Mouse (Mus musculus): ENCODE results near the gene Pigb. TPM values are rescaled to one million over a fixed set of nuclear protein-coding genes. Genes with fewer than 3 reads are reported as not detected.

The Pigb gene
- total RNA-seq, 2 experiments from 2014 or later, result 2.6 to 2.8 TPM

DNA sequence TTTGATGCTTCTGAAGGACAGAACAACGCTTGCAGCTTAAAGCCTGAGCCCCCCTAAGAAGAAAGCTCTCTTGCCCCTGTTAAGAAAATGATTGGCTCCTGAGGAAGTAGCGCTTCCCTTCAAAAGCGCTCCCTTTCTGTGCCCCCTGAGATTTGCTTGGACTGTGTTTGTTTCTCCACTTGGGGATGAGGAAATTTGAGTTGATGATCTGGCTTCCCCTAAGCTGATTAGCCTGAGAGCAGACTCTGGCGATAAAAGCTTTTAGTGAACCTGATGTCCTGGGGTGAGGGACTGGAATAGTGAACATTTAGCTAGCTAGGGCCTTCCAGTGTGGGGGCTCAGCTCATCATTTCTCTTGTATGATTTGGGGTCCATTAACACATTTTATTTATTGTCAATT, 8.7 kb upstream of the Pigb start:
- DNase-seq, result no peak
- intact Hi-C loops (cut with DNase I), result no loop called here

DNA sequence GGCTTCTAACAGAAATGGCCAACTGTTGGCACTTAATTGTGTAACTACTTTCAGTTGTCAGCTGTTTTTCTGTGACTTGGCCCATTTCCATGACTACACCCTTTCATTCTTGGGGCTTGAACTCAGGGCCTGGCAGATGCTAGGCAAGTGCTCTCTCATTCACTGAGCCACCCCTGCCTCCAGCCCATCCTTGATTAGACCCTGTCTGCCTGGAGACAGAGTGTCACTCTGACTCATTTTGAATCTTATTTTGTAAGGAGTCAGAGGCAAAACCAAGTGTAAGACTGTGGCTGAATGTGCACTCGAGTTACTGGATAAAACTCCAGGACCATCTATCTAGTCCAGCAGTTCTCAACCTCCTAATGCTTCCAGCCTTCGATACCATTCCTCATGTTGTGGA, 7.7 kb upstream of the Pigb start:
- DNase-seq, result no peak
- intact Hi-C loops (cut with DNase I), result no loop called here

DNA sequence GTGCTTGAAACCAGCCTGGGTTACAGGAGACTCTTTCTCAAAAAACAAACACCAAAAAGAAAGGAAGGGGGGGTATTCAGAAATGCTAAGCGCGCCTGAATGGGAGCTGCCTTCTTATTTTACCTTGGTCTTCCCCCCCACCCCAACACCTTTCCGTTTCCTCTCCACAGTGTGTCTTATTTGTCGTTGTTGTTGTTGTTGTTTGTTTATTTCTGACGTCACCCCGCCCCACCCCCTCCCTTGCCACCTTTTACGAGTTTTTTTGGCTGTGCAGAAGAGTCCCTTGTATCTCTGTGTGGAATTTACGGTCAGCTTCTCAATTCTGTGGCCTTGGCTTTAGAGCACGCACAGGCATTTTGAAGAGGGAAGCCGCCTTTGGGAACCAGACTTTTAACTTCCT, 5.5 kb upstream of the Pigb start:
- intact Hi-C loops (cut with DNase I), result no loop called here
- DNase-seq, result no peak

DNA sequence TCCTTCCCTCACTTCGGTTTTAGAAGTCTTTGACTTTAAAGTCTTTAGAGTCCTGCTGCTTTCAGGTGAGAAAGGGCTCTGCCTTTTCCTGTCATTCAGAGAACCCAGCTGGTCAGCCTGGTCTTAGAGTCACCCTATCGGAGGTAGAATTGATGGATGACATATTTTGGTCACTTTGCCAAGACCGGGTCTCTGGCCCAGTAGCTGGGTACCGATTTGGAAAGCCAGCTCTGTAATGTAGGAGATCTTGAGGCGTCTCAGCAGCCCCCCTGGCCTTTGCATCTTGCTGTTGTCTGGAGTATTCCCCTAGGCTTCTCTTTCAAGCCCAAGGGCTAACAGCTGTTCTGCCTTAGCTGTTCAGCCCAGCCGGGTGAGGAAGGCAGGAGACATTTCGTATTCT, 5.0 kb upstream of the Pigb start:
- intact Hi-C loops (cut with DNase I), result no loop called here
- no peak for DNase-seq

DNA sequence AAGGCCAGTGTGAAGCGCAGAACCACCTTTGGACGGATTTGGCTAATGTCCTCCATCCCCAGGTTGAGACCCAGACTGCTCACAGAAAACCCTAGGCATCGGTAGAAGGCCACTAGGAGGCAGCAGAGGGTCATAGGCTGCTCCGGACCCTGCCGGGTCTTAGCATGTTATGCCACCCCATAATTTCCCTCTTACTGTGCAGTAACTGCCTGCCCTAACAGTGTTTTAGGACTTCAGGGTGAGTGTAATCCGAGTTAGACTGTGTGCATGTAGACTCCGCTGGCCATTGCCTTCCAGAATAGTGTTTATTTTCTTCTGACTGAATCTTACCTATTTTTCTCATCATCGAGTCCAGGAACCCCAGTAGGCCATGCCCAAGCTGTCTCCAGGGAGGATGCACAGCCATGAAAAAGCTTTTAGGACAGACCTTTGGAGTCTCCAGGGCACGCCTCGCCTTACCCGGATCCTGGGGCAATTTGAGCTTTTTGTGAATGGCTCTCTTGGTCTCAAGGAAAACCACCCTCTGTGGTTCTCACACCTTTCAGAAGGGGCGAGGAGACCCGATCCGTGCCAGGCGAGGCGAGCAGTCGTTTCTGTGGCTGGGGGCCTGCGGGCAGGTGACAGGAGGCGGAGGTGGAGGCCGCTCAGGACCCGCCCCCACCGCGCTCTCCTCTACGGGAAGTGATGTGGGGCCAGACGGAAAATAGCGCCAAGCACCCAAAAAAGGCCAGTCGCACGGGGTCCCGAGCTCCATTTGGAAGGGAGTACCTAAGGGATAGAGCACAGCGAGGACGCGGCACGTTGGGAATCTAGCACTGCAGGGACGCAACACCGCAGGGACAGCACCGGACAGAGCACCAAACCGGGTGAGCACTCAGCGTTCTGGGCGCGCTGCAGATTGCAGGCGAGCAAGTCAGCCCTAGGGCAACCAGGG, 4.2 kb upstream of the Pigb start, which contains the start of gene Rab27a:
Rab27a (plus strand) TSS at position 709 of the 934 bp plus-strand sequence.
- intact Hi-C loops (cut with DNase I), result loop anchor here (1.0 kb wide), 1 partner anchor 47 kb away; no protein-coding TSS in a partner anchor

DNA sequence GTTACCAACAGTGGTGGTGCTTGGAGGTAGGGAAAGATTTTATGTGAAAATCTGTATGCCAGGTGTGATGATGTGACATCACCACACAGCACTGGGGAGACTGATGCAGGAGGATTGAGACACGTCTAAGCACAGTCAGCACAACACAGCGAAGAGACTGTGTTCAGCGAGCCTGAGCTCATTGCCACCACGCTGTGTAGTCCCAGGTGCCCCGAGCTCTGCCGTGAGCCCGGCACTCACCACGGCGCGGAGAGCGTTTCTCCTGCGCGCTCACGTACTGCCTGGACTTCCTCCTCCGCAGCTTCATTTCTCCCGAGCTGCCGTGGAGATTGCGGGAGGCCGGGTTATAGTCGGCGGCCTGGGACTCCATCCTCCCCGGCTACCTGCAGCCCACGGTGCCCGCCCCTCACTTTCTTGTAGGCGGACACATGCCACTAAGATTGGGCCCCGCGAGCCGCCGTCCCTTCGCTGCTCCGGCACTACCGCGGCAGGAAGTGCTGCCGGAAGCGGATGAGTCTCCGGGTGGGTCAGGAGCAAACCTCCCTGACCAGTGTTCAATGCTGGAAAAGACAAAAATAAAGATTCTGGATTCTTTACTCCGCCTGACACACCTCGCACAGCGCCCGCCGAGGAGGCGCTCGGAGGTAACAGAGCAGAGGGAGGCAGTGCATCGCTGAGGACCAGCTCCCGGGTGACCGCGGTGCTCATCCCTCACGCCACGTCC, 794 bp downstream of the Pigb start:
- intact Hi-C loops (cut with DNase I), result no loop called here

More for the DNA sequence above, 4.2 kb upstream of the Pigb start, which contains the start of gene Rab27a:
- DNase-seq, result peak; percentile 84 to 92

DNA sequence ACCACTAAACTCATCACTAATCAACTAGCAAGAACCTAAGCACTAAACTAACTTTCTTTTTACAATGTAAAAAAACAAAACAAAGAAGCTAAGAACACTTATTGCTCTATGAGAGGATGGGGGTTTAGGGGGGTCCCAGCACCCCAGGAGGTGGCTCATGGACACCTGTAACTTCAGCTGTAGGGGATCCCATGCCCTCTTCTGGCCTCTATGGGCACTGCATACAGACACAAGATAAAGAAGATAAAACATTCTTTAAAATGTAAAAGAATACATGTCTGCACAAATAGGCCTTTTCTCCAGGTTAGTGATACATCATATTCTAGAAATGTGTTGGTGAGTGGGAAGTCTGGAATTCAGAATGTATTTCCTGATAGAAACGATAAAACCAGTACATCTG, 6.8 kb downstream of the Pigb start:
- DNase-seq, result no peak
- intact Hi-C loops (cut with DNase I), result no loop called here

More for the DNA sequence above, 794 bp downstream of the Pigb start:
- DNase-seq, result peak; percentile 92 to 93

DNA sequence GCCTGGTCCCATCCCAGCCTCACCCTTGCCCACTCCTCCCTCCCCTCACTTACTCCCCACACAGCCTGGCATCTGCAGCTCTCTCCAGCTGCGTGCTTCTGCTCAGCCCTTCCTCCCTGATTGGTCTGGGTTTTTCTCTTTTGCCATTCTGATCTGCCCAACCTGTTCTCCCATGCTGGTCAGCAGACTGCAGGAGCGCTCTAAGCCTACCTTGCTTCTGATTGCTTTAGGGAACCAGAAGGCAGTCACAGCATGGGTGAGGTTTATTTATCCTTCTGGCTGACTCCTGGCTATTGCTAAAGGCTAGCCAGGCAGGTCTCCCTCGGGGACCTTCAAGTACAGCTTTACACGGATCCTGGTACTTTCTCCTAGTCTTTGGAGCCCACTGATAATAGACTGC, 8.8 kb downstream of the Pigb start:
- intact Hi-C loops (cut with DNase I), result no loop called here
- no peak for DNase-seq

DNA sequence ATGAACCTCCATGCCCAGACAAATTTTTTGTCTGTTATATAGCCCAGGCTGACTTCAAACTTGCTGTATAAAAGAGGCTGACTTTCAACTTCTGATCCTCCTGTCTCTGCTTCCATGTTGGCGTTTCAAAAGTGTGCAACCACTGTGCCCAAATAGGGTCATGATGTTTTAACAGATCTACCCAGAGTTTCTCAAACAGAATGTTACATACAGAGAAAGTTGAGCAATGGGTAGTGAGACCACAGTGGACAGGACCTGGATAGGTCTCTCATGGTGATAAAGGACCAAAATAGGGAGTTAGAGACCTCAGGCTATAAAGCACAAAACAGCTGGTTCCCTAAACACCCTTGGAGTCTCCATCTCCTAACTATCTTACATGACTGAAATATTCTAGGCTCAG, 9.7 kb downstream of the Pigb start:
- intact Hi-C loops (cut with DNase I), result no loop called here
- DNase-seq, result no peak

DNA sequence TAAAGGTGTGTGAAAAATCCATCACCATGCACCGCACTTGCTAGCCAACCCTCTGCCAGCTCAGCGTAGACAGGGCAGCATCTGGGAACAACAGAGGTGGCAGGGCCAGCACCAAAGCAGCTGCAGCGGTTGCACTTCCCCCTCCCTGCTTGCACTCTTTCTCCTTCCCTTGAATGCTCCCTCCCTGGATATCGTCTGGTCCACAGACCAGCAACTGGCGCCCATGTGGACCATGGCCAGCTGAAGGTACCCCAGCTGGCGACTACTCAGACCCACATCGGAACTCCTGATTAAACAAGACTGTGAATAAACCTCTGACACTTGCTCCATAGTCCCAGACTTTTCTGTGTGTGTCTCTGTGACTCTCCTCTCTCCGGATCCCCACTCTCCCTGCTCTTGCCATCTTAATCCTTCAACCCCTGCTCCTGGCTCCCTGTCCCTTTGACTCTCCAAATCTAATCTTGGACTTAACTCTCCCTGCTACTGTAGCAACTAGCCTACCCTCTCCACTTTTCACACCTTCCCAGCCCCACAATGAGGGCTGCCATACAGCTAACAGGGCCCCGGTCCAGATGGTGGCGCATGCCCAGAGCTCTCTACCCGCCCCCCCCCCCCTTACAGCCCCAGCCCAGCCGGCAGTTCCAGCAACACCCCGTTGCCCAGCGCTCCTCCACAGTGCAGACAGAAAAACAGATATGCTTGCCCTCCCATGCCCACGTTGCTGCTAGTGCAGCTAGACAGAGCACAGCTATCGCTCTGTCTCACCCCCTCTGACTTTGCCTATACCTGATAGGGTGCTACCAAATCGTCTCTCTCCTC, 14.2 kb downstream of the Pigb start:
- peak; percentile 9 to 26 for DNase-seq
- intact Hi-C loops (cut with DNase I), result no loop called here

DNA sequence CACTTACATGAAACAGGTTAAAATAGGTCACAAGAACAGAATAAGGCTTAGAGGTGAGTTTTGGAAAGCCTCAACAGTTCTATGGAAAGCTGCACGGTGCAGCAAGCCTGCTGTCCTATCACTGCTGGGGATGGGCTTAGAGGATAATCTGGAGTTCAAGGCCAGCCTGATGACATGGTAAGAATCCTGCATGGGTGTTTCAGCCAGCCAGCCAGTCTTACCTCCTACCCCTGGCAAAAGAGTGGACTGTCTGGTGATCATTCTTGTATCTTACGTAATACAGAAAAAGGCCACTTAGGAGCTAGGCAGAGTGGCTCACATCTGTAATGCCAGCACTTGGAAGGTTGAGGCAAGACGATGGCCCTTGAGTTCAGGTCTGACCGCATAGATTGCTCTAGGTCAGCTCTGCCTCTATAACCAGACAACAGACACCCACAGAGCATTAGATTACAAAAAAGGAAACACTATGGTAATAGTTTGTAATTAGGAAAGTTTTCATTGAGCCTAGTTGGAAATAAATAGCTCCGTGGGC, 19.5 kb downstream of the Pigb start:
- DNase-seq, result no peak
- intact Hi-C loops (cut with DNase I), result no loop called here

DNA sequence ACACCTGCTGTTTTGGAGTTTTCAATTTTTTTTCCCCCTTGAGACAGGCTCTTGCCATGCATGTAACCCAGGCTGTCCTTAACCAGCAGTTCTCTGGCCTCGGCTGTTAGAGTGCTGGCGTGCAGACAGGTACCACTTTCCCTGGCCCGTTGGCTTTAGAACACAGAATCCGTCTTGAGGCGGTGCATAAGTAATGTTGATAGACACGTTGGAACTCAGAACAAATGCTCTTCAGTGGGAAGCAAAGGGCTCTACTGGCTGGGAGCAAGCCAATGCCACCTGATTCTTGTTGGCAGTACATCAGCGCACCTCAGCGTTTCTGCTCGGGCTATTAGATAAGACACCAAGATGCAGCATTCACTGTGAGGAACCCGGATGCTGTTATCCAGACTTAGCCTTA, 20.3 kb downstream of the Pigb start:
- DNase-seq, result no peak
- intact Hi-C loops (cut with DNase I), result no loop called here

DNA sequence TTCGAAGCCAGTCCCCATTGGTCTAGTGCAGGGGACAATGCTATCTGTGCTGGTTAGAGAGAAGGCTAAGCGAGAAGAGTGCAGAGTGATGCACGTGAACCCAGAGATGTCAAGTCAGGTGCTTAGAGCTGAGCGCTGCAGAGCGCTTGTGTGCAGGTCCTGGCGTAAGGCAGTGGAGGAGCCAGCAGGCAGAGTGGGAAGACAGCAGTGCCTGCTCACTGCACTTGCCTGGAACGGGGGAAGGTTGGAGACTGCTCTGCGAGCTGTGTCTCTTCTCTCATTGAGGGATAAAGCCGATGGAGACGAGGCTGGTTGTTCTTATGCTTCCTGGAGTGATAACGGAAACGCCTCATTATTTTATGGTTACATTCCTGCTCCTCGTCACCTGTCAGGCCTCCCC, 25.5 kb downstream of the Pigb start:
- no peak for DNase-seq
- intact Hi-C loops (cut with DNase I), result no loop called here

DNA sequence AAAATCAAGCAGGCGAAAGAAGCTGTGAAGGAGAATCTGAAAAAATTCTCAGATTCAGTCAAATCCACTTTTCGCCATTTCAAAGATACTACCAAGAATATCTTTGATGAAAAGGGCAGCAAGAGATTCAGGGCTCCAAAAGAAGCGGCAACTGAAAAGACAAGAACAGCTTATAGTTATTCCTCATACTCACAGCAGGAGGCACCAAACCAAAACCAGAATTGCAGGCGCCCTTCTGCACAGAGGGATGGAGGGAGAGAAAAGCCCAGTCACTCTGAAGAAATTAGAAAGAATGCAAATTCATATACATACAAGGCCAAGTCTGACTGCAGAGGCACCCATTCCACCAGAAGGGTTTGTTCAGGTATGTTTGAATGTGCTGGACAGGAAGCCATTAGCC, 27.5 kb downstream of the Pigb start:
- intact Hi-C loops (cut with DNase I), result no loop called here
- DNase-seq, result no peak

DNA sequence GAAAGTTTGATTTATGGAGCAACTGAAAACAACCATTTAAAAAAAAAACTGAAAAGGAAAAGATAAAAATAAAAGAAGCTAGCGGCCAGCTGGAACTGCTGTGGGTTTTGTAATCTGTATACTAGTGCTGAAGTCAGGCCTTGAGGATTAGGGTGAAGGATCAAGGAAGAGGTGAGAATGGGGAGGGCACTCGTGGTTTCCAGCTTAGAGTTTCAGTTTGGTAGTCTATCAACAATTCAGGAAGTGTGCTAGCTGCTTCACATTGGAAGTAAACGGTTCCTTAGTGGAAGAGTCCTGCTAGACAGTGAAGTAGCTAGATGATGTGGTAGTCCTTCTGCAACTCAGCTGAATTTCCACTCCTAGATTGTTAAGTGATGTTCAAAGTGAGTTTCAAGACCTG, 31.8 kb downstream of the Pigb start:
- DNase-seq, result no peak
- intact Hi-C loops (cut with DNase I), result no loop called here

DNA sequence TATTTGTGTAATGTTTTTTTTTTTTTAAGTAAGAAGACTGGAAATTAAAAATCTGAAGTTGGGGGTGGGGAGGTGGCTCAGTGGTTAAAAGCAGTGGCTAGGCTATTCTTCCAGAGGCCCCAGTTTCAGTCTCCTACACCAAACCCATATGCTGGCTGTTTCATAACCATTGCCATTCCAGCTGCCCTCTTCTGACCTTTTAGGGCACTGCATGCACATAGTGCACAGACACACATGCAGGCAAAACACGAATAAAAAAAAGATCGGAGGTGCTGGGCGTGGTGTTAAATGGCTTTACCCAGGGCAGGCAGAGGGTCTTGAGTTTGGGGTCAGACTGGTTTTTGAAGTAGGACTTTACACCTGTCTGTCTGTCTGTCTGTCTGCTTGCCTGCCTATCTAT, 34.0 kb downstream of the Pigb start:
- intact Hi-C loops (cut with DNase I), result no loop called here
- no peak for DNase-seq

DNA sequence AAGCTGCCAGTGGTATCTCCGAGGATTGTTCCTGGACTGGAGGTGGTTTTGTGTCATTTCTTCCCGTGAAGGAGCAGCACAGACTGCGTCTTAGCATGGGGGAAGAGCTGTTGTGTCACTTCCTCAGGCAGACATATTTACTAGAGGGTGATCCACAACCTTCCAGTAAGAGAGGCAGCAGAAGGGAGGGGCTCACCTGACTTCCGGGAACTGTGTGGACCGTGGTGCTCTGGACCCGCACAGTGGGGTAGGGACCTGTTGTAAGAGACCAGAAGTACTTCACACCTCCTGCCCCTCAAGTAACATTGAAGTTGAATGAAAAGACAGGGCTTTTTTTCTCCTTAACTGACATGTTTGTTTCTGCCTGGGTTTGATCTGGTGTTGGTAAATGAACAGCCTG, 35.1 kb downstream of the Pigb start:
- intact Hi-C loops (cut with DNase I), result no loop called here
- no peak for DNase-seq

DNA sequence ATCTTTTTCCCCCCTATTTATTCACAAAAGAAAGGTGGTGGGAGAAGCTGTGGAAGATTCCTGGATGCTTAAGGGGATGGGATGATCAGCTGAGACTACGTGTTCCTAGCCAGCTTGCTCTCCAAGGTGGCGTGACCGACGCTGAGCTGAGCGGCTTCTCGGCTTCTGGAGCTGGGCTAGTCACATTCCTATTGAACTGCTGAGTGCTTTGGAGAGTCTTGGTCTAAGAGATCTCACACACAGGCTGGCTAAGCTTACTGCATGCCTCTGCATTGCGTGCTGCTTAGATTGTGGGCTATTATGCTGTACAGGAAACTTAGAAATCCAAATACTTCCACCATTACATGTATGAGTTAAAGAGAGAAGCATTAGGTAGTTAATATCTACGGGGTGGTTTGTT, 36.1 kb downstream of the Pigb start:
- intact Hi-C loops (cut with DNase I), result no loop called here

DNA sequence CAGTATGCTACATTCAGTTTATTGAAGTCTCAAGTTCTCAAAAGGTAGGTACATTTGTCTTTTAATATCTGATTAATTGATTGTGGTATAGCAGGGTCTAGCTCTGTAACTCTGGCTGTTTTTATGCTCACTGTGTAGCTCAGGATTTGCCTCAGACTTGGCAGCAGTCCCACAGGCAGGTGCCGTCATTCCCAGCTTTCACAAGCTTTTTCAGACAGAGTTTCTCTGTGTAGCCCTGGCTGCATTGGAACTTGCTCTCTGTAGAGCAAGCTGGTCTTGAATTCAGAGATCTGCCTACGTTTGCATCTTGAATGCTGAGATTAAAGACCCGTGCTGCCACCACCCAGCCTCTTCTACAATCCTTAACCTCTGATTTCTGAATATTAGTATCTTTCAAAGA, 38.0 kb downstream of the Pigb start:
- intact Hi-C loops (cut with DNase I), result no loop called here

More for the DNA sequence above, 36.1 kb downstream of the Pigb start:
- DNase-seq, result no peak

DNA sequence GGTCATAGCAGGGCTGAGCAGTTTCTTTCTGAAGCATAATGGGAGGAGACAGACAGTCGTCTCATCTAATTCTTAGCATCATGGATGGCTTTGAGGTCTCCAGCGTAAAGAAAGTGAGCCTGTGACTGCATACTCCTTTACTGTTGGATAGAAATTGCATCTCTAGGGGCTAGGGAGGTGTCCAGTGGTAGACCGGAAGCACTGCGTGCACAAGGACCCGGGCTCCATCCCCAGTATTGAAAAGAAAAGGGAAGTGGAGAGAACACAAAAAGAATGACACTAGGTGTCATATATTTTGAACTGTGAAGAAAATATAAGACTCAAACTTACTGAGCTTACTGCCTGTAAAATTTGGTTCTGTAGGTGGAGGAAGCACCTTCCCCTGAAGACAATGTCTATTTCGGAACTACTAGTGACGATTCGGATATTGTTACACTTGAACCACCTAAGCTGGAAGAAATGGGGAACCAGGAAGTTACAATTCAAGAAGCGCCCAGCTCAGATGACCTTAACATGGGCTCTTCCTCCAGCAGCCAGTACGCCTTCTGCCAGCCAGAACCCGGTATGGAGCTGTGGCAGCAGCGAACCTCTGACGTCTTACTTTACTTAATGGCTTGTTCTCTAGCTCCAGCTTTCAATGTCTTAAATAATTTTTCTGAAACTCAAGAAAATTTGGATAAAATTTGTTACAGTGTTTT, 38.7 kb downstream of the Pigb start:
- intact Hi-C loops (cut with DNase I), result no loop called here
- DNase-seq, result no peak

More for the DNA sequence above, 38.0 kb downstream of the Pigb start:
- DNase-seq, result no peak
